Mouse (Mus musculus): ENCODE results near the gene Kat6b.

Kat6b gene

DNA sequence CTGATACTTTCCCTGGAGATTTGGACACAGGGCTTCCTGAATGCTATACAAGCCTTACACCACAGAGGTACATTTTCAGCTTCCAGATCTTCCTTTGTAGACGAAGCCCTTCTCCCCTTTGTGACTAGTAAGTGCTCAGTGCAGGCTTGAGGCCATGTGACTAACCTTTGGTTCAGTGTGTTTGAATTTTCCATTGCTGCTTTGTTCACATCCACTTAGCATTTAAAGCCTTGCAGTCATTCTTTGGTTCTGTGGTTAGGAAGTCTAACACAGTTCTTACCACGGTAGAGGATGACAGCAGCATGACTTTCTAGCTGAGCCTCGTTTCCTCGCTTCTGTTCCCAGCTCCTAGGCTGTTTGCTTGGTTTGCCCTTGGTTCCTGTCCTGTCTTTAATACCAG lies 44.4 kb downstream of the Kat6b start:
- DNase-seq = no peak

DNA sequence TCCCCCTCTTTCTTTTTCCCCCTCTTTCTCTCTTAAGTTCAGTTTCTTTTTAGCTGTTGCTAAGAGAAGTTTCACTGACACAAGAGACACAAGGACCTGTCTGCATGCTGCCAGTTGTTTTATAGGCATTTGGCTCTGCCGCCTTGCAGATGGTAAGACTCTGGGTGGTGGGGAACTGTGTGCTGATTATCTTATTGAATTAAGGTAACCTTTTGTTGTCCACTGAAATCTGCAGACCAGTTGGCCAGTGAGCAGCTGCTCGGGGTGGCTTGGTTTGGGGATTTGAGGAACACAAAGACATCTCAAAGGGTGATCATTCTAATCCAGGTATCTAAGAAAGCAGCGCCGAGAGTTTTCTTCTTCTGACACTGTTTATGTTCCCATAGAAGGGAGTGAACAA lies 52.3 kb downstream of the Kat6b start:
- no peak for DNase-seq

DNA sequence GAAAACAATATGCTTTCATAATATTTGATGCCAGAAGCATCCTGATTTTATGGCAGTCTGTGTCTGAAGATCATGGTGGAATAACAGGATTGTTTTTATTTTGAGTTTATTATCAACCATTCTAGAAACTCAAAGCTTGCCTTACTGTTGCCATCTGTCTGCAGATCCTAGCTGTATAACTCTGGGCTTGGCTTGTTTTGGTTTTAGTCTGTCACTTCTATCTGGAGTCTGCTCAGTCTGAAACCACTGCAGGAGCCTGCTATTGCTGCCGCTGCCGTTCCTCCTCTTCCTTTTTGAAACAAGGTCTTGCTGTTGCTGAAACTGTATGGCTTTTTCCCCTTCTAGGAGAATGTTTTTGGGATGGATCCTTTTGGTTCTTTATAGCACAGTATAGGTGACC lies 52.8 kb downstream of the Kat6b start:
- no peak for DNase-seq

DNA sequence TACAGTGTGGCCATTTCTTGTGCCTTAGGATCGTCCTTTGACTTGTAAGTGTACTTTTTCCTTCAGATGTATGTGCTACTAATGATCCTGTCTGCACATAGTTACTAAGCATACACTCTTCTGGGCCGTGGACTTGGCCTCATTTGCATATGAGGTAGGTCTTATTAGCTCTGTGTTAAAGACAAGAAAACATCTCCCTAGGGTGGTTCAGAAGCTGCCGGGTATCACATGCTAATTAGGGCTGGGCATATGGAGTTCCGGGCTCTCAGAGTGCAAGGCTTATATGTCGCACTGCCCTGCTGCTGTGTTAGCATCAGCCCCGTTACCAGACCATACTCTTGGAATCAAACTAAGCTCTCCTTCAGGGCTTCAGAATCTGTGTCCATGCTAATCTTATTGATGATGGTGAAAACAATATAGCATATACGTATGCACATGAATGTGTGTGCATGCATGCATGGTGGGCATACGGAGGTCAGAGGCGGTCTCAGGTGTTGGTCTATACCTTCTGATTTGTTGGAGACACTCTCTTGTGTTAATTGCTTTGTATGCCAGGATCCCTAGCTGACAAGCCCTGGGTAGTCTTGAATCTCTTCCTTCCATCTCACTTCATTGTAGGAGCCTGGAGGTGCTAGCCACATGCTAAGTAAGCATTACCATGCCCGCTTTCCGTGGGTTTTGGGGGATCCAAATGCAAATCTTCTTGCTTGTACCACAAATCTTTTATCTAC lies 53.5 kb downstream of the Kat6b start:
- DNase-seq = no peak

DNA sequence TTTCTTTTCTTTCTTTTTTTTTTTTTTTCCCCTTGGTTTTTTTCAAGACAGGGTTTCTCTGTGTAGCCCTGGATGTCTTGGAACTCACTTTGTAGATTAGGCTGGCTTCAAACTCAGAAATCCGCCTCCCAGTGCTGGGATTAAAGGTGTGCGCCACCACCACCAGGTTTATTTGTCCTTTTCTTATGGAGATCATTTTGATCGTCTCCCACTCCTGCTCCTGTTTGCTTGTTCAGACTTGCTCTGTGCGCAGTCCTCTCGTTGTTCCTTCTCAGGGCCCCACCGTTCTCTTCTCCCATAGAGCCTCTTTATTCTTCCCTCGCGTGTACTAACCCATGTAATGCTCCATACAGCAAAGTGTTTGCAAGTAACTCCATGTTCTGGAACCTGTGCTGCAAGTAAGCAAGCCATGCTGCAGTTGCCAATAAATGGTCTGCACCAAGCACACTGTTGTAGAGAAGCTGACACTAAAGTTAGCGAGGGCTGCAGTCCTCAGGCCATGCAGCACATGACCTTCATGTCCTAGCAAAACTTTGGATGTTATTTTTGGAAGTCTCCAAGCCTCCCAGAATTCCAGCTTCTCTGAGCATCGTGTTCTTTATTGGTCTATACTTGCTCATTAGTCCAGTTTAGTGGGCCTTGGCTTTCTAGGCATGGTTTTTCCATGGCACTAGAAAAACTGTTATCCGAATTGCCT lies 55.4 kb downstream of the Kat6b start:
- no peak for DNase-seq

DNA sequence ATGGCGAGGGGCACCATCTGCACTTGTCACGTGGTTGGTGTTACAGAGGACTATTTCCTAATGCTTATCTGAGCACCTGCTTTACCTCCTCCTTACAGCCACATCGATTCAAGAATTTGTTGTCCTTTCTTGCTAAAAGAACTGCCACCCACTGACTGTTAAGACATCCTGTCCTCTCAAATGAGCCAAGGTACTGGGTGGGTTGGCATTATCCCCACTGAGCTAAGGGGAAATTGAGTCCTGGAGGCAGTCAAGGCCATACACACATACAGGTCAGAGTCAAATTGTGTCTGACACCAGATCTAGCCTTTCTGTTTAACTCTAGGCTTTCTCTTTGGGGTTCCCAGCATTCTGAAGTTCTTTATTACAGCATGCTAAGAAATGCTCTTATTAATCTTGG lies 56.6 kb downstream of the Kat6b start:
- no peak for DNase-seq

DNA sequence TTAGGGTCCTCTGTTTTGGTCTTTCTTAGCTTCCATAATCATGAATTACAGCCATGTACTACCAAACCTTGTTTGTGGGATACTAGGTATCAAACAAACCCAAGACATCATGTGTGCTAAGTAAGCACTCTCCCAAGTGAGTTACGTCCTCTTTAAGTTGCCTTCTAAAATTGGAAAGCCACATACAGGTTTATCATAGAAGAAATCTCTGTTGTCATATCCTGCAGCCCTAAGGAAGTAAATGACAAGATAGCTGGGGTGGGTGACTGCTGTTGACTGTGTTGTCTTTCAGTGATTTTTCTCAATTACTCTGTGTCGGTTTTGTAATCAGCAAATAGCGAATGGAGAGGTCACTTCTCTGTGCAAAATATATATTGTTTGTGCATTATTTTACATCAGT lies 58.5 kb downstream of the Kat6b start:
- DNase-seq = no peak

DNA sequence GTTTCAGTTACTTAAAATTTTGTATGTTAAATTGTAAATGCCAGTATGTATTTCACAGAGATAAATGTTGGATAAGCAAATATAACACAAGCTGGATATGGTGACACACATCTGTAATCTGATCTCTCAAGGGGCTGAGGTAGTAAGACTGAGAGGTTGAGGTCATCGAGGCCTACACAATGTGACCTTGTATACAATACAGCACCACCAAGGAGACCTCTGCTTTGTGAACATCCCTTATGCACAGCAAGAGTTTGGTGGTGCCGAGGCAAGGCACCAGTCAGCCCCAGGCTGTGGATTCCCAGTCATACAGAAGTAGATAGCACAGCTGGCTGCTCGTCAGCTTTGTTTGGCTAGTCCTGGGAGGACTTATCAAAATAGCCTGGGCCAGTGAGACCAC lies 59.1 kb downstream of the Kat6b start:
- no peak for DNase-seq

DNA sequence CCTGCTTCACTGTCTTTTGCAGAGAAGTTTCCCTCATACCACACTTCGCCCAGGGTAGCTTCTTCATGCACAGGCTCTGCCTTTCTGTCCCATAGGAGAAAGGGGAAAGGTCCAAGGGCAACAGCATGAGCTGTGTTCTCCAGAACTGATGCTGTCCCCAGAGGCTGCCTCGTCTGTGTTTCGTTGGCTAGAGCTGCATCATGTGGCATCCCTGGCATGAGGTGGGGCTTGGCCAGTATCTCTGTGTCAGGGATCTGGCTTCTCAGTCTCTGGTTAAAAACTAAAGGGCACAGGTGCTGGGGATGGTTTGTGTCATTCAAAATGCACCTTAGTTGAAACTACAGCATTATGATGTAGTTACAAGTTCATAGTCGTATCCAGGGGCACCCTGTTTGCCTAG lies 64.3 kb downstream of the Kat6b start:
- no peak for DNase-seq

DNA sequence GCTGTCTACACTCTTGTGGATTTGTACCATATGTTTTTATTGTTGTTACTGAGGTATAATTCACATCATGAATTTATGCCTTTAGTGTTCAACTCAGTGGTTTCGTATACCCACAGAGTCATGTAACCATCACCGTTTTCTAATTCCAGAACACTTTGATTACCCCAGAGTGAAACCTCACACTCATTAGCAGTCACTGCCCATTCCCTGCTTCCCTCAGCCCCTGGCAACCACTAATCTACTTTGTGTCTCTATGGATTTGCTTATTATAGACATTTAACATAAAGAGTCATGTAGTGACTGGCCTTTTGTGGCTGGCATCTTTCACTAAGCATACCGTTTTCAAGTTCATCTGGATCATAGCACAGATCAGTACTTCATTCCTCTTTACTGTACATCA lies 65.1 kb downstream of the Kat6b start:
- DNase-seq = no peak

DNA sequence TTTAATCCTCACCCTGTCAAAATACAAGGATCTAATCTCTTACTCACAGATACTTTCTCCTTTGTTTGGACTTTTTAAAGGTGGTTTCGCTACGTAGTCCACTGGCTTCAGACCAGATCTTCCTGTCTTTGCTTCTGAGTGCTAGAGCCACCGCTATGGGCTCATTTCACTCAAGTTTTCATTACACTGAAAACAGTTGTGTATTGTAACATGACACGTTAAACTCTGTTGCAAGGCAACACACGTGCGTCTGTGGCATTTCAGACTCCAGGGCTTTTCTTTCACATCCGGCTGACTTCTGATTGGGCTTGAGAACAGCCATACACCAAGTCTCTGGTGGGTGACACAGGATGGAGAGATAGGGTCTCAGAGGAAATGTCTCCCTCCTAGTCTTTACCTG lies 66.1 kb downstream of the Kat6b start:
- no peak for DNase-seq

DNA sequence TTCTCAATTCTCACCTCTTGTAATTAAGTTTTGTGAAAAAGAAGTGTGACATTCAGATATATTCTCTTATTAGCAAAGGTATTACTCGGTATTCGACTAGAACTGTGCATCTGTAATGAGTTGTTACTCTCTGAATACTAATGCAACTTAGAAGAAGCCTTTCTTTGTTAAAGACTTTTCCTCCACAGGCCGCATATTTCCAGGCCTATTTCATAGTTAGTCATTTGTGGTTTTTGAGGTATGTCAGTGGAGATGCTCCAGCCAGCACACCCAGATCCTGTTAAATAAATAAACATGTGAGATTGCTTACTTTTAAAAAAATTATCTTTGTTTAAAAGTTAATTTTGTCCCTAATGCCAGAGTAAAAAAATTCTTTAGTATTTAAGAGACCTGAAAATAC lies 66.7 kb downstream of the Kat6b start:
- DNase-seq = no peak

DNA sequence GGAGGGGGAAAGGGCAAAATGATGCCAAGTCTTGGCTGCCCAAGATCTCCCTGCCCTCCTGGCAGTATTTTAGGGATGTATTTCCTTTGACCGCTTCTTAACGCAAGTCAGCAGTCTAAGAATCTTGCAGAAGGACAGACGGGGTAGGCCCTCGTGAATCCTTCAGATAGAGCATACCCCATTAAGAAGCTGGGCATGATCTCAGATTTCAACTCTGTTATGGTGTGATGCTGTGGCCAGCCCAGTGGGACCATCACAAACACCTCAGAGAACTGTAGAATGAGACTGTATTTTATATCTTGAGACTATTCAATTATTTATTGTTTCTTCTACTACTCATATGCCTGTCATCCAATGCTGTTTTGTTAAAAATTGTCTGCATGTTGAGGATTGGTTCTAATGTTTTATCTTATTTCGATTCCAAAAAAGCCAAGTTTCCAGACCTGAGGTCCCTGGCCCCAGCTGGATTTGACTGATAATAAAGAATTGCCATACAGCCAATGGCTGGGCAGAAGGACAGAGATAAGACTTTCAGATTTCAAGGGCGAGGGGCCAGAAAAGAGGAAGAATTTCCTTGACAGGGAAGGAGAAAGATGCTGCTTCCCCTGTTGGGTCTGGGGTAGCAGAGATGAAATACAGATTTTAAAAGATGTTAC lies 67.8 kb downstream of the Kat6b start:
- no peak for DNase-seq

DNA sequence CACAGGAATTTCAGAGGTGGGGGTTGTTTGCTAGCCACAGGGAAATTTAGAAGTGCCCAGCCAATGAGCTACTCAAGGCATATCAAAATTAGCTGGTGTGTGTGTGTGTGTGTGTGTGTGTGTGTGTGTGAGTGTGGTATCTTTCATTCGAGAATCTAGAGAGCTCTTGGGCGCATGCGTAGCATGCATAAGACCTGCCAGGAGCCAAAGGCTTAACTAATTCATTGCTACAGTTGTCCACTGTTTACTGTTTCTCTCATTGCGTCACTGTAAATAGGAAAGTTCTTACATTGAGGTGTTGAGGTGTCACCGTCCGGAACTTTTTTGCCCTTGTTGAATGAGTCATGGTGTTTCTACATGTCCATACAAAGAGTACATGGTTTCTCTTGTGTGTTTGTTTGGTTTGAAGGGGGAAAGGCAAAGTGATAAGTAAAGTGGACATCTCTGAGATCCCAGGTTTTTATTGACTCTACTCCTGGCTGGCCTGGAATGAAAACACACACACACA lies 68.4 kb downstream of the Kat6b start:
- no peak for DNase-seq

DNA sequence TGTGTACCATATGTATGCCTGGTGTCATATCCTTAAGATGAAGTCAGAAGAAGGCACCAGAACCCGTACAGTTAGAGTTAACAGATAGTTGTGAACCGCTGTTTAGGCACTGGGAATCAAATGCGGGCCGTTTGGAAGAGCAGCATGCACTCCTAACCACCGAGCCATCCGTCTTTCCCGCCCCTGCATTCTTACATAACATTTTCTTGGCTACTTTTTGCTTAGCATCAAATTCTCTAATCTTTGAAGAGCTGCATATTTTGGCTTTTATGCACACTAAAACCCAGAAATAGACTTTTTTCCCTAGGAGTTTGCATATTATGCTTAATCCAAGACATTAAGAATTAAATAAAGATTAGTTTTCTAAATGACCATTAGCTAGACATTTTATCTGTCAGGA lies 69.3 kb downstream of the Kat6b start:
- no peak for DNase-seq

DNA sequence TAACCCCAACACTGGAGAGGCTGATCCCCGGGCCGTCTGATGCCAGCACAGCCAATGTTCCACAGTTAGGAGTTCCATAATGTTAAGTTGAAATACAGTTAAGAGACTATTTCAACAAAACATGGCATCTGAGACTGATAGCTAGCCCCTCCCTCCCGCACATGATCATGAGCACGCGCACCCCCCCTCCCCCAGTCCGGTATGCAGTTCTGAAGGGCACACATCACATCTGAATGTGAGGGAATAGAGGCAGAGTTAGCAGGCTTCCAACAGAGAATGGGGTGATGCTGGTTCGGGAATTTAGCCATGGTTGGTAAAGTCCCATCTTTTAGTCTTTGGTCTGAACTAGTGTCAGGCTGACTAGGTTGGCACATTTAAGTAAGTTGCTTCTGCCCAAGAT lies 70.4 kb downstream of the Kat6b start:
- no peak for DNase-seq

DNA sequence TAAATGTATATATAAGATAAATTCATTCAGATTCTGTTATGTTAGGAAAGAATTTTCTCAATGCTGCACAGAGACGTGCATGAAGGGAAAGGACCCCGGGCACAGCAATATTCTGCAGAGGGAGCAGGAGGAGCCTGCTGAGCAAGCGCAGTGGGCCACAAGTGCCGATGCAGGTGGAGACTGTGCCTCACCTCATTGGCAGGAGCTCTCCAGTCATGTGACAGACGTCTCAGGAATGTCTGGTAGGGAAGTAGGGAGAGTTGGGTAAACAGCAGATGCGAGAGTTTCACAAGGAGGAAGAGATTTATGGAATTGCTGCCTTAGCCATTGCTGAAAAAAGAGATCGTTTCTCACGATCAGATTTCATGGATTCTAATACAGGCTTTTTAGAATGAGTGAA lies 71.7 kb downstream of the Kat6b start:
- DNase-seq = peak; percentile 49 to 70

DNA sequence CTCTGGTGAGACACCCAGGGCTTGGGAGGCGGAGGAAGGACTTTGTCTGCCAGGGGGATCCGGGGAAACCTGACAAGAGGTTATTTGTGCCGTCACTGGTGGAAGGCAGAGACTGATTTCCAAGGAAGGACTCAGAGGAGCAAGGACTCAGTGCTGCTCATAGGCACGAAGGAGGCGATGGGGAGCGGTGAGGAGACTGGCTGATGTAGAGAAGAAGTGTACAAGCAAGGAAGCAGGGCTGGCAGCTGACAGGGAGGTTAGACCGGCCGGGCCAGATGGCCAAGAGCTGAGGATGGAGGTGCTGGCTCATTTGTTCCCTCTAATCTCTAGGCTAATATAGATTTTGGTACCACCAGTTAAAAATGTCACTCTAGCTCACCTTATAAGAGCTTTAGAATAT lies 72.8 kb downstream of the Kat6b start:
- DNase-seq = no peak

DNA sequence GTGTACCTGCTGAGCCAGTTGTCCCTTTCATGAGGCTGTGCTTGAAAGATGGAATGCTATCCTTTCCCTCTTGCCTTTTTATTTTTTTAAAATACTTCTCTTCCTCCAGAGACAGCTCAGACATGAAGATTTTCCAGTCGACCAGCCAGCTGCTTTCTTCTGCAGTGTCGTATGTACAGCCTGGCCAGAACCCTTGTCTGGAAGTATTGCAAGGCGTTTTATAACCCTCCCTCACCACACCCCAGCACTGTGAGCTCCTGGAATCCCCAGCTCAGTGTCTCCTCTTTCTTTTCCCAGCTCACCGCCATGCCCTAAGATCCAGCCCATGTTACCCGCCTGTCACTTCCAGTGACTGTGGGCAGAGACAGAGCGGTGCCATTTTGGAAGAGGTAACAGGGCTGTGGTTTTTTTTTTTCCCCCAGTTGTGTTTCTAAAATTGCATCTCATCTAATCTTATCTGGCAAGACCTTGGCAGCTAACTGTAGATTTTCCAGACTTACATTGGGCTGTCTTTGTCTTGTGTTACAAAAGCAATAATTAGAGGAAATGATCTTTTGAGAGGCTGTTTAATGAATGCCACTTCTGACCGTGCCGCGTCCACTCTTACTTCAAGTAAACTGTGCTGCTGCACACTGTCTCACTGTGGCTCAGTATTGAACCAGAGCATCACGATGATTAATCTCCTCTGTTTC lies 77.4 kb downstream of the Kat6b start:
- DNase-seq = peak; percentile 29 to 48

DNA sequence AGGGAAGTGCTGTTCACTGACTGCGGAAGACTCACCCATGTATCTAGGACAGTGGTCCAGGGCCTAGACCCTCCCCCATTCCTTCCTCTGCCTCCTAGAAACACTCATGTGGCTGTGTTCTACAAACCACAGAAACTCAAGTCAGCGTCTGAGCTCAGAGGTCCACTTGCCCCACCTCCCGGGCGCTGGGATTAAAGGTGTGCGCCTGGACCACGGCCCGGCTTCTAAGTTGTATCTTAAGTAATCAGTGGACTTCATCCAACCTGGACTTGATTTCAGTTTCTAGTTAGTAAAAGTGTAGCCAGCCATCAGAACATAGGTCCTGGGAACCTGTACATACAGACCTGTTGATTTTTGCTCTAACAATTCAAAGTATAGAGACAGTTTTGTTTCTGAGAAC lies 78.2 kb downstream of the Kat6b start:
- no peak for DNase-seq

DNA sequence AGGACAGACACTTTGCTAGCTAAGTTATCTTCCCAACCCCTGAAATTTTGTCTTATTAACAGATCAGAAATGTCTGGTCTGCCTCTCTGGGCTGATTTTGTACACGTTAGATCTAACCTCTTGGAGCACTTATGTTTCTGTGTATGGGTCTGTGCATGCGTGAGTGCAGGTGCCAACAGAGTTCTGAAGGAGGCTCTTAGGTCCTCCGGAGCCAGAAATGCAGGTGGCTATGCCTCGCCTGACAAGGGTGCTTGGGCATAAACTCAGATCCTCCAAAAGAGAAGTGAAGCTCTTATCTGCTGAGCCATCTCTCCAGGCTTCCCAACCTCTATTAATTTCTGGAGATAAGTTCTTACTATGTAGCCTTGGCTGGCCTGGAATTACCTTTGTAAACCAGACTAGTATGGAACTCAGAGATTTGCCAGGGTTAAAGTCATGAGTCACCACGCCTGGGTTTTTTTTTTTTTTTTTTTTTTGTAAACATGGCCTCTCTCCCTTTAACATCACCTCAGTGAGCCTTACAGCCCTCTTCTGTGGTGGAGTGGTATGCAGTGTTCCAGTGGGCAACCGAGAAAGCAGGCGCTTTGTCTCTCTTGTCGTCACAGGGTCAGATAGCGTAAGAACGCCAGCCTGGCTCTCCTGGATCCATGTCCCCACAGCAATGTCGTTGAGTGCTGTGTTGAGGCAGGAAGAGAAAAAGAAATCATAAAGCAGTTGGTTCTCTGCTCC lies 79.4 kb downstream of the Kat6b start:
- DNase-seq = peak in 1 of 2 experiments; percentile 34

DNA sequence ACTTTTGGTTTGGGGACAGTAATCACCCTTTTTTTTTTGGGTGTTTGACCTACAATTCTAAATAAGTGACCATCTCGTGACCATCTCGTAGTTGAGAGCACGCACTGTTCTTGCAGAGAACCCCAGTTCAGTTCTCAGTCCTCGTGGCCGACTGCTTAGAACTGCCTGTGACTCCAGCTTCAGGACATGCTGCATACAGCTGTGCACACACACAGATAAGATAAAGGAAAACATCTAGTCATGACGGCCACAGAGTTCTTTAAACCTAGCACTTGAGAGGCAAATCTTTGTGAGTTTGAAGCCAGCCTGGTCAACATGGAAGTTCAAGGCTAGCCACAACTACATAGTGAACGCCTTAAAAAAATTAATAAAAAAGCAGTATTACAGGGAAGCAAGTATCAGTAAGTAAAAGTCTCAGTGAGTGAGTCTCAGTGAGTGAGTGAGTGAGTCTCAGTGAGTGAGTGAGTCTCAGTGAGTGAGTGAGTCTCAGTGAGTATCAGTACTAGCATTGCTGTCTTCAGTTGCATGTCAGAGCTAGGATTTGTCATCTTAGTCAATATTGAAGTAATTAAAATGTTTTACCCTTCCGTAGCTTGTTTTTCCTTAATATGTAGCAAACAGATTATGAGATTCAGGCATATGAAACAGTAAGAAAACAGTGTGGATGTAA lies 80.3 kb downstream of the Kat6b start:
- no peak for DNase-seq

Data from lung, postnatal 4 days (tissue).